Mouse (Mus musculus): ENCODE data around the gene Acer3.
A peak's percentile ranks its signal among the peaks of the same experiment; 100 is the strongest.

Gene Acer3

GRCm38 (mm10) chr7:98177929-98178559 lies 143.0 kb downstream of the Acer3 start, which contains the start of gene Capn5:
TSS of gene Capn5 (minus strand) at chr7:98178274.
- DNase-seq (ENCODE audit: low spot score), result peak; percentile 55

GRCm38 (mm10) chr7:98177566-98177928 lies 143.5 kb downstream of the Acer3 start:
- DNase-seq (ENCODE audit: low spot score), result no peak

- no peak for DNase-seq (ENCODE audit: low spot score)
These were observed 143.9 kb downstream of the Acer3 start for GRCm38 (mm10) chr7:98177071-98177485.

- DNase-seq (ENCODE audit: low spot score), result no peak
These were observed 144.5 kb downstream of the Acer3 start for GRCm38 (mm10) chr7:98176322-98177070.

- DNase-seq (ENCODE audit: low spot score), result no peak
These were observed 145.9 kb downstream of the Acer3 start for GRCm38 (mm10) chr7:98174883-98175755.

- no peak for DNase-seq (ENCODE audit: low spot score)
These were observed 147.6 kb downstream of the Acer3 start for GRCm38 (mm10) chr7:98173408-98173807.

GRCm38 (mm10) chr7:98172661-98173060 lies 148.3 kb downstream of the Acer3 start:
- DNase-seq (ENCODE audit: low spot score), result no peak

- DNase-seq (ENCODE audit: low spot score), result no peak
These were observed 149.6 kb downstream of the Acer3 start for GRCm38 (mm10) chr7:98171141-98172073.

GRCm38 (mm10) chr7:98164999-98165528 lies 155.9 kb downstream of the Acer3 start:
- no peak for DNase-seq (ENCODE audit: low spot score)

- no peak for DNase-seq (ENCODE audit: low spot score)
These were observed 156.5 kb downstream of the Acer3 start for GRCm38 (mm10) chr7:98164382-98164998.

- no peak for DNase-seq (ENCODE audit: low spot score)
These were observed 157.3 kb downstream of the Acer3 start for GRCm38 (mm10) chr7:98163700-98164099.

GRCm38 (mm10) chr7:98162239-98162638 lies 158.8 kb downstream of the Acer3 start:
- no peak for DNase-seq (ENCODE audit: low spot score)

GRCm38 (mm10) chr7:98160041-98160740 lies 160.8 kb downstream of the Acer3 start:
- DNase-seq (ENCODE audit: low spot score), result no peak

GRCm38 (mm10) chr7:98158481-98158880 lies 162.5 kb downstream of the Acer3 start:
- no peak for DNase-seq (ENCODE audit: low spot score)

GRCm38 (mm10) chr7:98157636-98158332 lies 163.2 kb downstream of the Acer3 start:
- no peak for DNase-seq (ENCODE audit: low spot score)
